Mouse (Mus musculus): ENCODE results near the gene Dnajb14. TPM values are rescaled to one million over a fixed set of nuclear protein-coding genes. Genes with fewer than 3 reads are reported as not detected.
"Not testable (repeated sequence)": the region's sequence is repeated elsewhere in the genome, so short reads cannot be mapped to it uniquely, and the experiment has no call there.

Gene Dnajb14
- total RNA-seq, 1 experiment from 2014 or later, result 22.4 TPM

DNA sequence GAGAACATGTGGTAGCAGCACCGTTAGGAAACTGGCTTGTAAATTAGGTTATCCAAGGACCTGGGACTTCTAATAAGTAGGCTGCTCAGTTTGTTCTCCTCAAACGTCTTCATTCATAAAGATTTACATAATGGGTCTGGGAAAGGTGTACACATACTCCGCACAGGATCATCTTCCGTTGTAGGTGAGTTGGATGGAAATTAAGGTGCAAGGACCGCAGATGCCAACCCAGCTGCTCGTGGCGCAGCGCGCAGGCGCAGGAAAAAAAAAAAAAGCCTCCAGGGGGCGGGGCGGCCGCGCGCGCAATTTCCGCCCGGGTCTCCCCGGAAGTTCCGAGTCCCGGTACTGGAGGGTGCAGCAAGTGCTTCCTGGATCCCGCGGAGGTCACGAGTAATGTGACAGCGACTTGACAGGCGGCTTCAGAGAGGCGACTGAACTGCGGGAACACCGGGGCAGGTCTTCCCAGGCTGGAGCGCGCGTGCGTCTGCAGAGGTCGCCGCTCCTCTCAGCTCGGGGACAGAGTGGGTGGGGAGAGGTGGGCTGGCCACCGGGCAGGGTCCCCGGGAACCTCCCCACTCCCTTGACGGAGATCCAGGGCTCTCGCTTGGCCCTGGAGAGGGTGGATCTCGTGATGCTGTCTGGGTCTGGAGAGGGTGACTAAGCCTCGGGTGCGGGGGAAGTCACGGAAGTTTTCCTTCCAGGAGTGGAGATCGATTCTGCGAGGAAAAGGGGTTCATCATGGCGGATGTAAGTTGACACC lies 50.9 kb downstream of the Dnajb14 start, which contains the start of gene Lamtor3:
Gene Lamtor3, plus strand, starts transcription at position 335 of the 760 bp plus-strand sequence.
- peak; percentile 92 for DNase-seq

DNA sequence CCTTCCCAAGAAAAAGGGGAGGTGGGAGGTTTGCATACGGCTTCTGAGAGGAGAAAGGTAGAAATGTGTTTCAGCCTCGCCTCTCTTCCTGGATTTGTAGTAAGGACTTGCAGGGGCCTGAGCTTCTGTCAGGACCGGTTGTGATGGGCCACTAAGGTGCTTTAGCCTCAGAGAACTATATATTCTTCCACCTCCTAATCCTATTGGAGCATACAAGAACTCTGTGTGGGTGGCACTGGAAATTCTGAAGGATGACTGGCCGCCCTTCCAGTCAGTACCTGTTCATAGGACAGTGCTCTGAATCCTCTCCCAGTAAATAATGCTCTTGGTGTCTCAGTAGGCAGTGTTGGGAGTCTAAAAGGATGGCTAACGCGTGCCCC lies 51.4 kb downstream of the Dnajb14 start:
- DNase-seq, result no peak

GRCm38 (mm10) chr3:137919398-137919797 lies 51.9 kb downstream of the Dnajb14 start:
- no peak for DNase-seq

DNA sequence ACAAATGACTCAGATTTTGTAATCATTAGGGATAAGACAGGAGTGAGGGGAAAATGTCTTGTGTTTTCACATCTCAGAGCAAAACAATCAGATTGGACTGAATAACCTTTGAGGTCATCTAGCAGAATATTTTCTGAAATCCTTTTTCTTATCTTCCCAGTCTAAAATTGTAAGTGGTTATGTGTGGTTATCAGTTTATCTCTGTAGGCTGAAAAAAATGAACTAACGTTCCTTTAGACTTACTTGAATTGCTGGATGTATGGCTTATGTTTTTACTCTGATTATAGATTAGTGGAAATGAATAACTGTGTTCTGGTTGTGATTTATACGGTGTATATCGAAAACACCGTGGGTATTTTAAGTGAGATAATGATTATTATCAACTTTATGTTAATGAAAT lies 53.1 kb downstream of the Dnajb14 start:
- no peak for DNase-seq

DNA sequence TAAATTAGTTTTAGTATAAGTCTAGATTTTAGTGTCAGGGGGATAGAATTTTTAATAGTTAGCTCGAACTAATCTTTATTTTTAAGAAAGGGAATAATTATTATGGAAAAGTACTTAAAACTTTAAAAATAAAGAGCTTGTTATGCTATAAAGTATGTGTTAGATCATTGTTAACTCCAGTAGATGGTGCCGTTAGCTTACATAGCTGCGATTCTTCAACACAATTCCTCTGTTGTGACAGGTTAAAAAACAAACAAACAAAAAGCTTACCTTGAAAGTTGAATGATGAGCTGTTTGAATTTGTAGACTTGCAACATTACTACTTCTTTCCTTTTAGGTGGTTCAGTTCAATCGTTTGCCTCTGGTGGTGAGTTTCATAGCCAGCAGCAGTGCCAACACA lies 59.5 kb downstream of the Dnajb14 start:
- no peak for DNase-seq

- DNase-seq, result no peak
These were observed 62.5 kb downstream of the Dnajb14 start for GRCm38 (mm10) chr3:137929940-137930339.

- DNase-seq, result no peak
These were observed 65.3 kb downstream of the Dnajb14 start for GRCm38 (mm10) chr3:137932748-137933147.

DNA sequence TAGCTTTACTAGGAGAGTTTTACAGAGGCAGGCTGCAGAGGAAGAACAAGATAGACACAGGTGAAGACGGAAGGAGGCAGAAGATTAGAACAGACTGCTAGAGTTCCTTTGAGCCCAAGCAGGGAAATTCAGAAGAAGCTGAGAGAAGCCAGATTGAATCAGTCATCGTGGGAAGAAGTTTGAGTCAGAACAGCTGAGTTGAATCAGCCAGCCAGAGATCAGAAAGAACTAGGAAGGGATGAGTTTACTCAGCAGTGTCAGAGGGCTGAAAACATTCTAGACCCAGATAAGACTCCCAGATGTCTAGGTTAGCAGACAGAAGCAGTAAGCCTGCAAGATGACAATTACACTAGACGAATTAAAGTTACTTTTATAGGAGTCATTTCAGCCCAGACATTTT lies 66.5 kb downstream of the Dnajb14 start:
- DNase-seq, result no peak

- DNase-seq, result no peak
These were observed 68.4 kb downstream of the Dnajb14 start for GRCm38 (mm10) chr3:137935570-137936525.

DNA sequence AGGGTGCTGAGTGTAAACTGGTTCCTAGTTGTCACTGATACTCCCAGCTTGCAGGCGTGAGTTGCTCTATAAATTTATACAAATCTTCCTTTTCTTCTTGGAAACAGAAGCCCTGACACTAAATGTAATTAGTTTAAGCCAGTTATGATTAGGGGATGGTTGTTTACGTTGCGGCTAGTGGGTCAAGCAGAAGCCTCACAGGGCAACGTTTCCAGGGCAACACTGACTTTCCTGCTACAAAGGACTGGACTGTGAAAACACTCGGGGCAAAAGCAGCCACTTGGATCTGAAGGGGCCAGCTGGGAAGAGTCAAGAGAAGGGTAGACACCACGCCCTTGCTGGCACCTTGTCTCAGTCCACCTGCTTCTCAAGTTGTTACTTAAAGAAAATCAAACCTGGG lies 69.1 kb downstream of the Dnajb14 start:
- DNase-seq, result no peak

- DNase-seq, result peak; percentile 69
These were observed 71.1 kb downstream of the Dnajb14 start for GRCm38 (mm10) chr3:137938608-137939007.

DNA sequence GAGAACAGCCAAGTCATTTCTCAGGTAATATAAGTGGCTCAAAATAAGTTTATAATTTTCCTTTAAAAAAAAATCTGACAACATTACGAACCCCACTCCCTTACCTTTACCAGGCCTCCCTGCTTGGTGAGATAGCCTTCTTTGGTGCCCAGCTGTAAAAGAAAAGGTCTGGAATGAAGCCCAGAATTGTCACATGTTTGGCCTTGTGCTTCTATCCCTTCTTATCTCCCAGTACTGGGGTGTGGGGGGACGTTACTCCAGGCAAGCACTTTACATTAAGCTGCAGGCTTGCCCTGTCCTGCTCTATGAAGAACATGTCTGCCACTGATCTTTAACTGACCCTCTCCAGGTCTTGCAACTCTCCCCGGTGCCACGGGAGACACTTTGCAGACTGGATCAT lies 73.3 kb downstream of the Dnajb14 start:
- DNase-seq, result peak; percentile 33

GRCm38 (mm10) chr3:137941555-137941954 lies 74.1 kb downstream of the Dnajb14 start:
- DNase-seq, result no peak

DNA sequence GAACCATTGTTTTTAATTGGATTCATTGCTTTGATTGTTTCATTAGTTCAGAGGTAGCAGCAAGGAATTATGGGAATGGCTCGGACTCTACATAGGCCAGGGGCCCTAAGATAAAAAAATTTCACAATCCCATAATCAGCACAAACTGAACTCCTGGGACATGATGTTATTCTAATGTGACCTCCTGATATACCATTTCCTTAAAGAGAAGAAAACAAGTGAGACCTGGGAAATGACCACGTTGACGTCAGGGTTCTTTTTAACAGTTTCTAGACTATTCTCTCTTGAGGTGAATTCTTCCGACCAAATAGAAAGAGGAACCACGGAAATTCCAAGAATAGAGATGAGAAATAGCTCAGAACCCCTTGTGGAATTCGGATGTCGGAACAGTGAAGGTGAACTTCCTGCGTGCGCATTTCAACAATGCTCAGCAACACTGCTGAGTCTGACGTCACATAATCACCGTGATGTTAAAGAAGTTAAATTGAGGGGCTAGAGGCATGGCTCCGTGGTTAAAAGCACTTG lies 74.7 kb downstream of the Dnajb14 start:
- no peak for DNase-seq

- DNase-seq, result no peak
These were observed 76.3 kb downstream of the Dnajb14 start for GRCm38 (mm10) chr3:137943737-137944154.

GRCm38 (mm10) chr3:137946827-137947226 lies 79.4 kb downstream of the Dnajb14 start:
- no peak for DNase-seq

DNA sequence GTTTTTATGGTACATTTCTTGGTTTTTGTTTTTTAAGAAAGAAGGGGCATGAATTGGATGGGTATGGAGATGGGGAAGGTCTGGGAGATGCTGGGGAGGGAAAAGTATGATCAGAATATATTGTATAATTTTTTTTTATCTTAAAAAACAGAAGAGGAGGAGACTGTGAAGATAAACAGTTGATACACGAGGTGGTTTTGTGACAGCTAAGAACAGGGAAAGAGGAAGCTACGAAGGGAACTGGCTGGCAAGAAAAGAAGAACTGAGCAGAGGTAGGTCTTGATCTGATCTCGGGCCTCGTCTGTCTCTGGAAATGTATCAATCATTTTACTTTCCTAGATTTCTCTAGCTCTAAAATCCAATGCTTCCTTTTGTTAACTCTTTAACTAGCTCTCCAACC lies 80.0 kb downstream of the Dnajb14 start:
- no peak for DNase-seq

GRCm38 (mm10) chr3:137950191-137950885 lies 82.9 kb downstream of the Dnajb14 start:
- DNase-seq, result no peak

GRCm38 (mm10) chr3:137951302-137951701 lies 83.8 kb downstream of the Dnajb14 start:
- not testable (repeated sequence) for DNase-seq

DNA sequence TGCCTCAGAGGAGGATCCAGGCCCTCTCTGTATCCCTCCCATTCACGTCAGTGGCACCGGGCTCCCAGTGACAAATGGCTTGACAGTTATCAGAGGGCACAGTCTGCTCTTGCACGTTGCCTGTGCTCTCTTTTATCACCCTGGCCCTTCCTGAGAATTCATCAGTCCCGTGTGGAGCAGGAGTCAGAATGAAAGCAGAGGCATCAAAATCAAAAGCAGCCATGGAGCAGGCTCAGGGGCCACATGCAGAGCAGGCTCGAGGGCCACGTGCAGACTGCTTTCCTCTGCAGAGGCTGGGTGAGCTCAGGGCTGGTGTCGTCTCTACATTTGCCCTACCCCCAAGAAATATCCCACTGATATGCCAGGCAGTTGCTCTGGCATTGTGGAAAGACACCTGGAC lies 84.3 kb downstream of the Dnajb14 start:
- no peak for DNase-seq

DNA sequence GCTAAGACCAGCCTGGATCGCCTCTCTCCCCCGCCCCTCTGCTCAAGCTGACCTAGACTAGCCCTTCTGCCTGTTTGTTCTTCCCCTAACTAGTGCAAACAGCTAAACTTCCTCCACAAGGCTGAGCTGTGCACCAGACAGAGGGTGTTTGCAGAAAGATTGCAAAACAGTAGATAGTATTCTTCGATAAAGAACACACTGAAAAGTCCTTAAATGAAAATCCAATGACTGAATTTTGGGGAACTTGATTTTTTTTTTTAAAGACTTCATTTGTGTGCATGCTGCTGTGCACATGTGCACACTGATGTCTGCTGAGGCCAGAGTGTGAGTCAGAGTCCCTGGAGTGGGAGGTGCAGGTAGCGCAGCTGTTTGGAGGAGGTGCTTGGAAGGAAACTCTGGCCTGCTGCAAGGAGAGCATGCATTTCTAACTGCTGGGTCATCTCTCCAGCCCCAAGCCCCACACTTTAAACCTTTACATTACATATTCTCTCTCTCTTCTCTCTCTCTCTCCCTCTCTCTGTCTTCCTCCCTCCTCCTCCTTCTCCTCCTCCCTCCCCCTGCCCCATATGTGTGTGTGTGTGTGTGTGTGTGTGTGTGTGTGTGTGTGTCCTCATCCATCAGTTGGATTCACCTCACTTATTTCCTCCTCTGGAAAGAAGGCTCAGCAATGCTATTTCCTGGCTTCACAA lies 84.9 kb downstream of the Dnajb14 start:
- DNase-seq, result peak; percentile 46
